Mouse (Mus musculus): Measurements from ENCODE around the gene Me3.

- no peak for TF ChIP-seq CTCF (IDR thresholded peaks at IDR 0.05; ENCODE audit: insufficient read depth, low read depth, low read length)
- TF ChIP-seq POLR2A (IDR thresholded peaks at IDR 0.05; ENCODE audit: insufficient read depth, low read depth, low read length) = no peak
Measured at GRCm38 (mm10) chr7:89727615-89728014, 95.4 kb downstream of the Me3 start.
